Mouse (Mus musculus) stomach, postnatal 0 days (tissue): ENCODE results near the gene Nanos3.

Experiments
- CTCF ChIP-seq: IDR thresholded peaks from 2 replicates; pipeline ENCODE4 v1.5.1; 2016; ENCODE audit warnings: antibody characterized with exemption, low read depth, mild to moderate bottlenecking, moderate library complexity
- EP300 ChIP-seq: optimal IDR thresholded peaks from 2 replicates; pipeline ENCODE3; 2016; ENCODE audit warnings: antibody characterized with exemption

- no peak for TF ChIP-seq CTCF
- no peak for TF ChIP-seq EP300
Measured at GRCm38 (mm10) chr8:84126742-84127141, 58.3 kb downstream of the Nanos3 start.
